Mouse (Mus musculus) megakaryocyte progenitor cell, adult 5-6 weeks (primary cell): Measurements from ENCODE around the gene Ndrg3. TPM values are rescaled to one million over a fixed set of nuclear protein-coding genes. Genes with fewer than 3 reads are reported as not detected.
A peak's percentile ranks its signal among the peaks of the same experiment; 100 is the strongest.
"Not testable (repeated sequence)": the region's sequence is repeated elsewhere in the genome, so short reads cannot be mapped to it uniquely, and the experiment has no call there.

Source experiments
- ATAC-seq: replicated peaks from 2 replicates; pipeline ENCODE4 v1.8.0; 2016; ENCODE audit warnings: mild to moderate bottlenecking, moderate TSS enrichment, inconsistent platforms; ENCODE audit not compliant: poor library complexity
- total RNA-seq, 2 experiments: library from RNA; stranded (forward) in 1 of 2; stranded (reverse) in 1 of 2; fragments of 157-497, 149-512 nt in 1 of 2; fragments of 200-1000 nt in 1 of 2; gene quantifications; 2 replicates each; pipeline versions ENCODE4 v1.2.3 to v1.2.4; 2015 to 2017

Gene Ndrg3
- total RNA-seq, 2 experiments from 2014 or later, result 24.2 to 27.1 TPM

DNA sequence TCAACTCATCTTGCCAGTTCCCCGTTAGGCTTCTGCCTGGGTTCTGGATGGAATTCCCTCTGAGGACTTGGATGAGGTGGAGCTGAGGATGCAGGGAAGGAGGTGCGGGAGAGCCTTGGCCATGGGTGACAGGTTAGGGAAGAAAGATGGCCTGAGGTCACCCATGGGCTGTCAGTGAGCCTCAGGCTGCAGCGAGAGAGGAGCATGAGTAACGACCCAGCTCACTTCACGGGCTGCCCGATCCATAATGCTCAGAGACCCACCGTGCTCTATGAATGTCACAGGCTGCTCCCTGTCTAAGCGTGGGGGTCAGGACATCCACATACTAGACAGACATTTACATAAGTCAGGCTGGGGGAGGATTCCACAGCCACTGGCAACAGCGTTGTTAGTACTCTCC, 50.3 kb downstream of the Ndrg3 start:
- not testable (repeated sequence) for ATAC-seq

DNA sequence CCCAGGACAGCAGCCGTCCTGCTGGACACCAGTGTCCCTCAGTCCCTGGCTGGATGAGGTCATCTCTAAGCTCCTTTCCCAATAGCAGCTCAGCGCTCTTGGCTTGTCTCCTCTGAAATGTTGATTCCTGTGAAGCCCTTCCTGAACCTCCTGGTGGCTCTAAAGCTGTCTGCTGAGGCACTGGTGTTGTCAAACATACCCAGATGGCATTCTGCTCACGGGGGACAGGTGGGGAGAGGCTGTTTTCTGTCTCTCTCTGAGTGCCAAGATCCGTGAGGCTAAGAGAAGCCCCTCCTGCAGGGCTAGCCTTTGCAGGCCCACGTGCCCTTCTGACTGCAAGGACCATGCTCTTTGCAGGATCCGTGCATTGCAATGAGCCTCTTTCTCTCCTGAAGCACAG, 51.9 kb downstream of the Ndrg3 start:
- ATAC-seq, result not testable (repeated sequence)

DNA sequence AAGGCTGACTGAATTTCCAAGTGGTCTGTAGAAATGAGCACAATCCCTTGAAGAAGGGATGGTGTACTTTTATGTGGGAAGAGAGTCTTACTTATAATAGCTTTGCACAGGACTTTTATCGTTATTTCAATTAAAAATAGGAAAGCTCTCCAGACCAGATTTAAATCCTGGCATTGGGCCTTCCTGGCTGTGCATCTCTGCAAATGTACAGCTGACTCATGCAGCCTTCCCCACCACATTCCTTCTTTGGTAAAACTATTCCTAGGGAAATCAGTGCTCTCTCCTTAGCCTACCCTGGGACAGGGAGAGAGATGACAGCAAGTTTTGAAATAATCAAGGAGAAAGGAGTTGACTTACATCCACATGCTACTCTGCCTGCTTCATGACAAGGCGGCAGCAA, 54.1 kb downstream of the Ndrg3 start:
- ATAC-seq, result no peak

DNA sequence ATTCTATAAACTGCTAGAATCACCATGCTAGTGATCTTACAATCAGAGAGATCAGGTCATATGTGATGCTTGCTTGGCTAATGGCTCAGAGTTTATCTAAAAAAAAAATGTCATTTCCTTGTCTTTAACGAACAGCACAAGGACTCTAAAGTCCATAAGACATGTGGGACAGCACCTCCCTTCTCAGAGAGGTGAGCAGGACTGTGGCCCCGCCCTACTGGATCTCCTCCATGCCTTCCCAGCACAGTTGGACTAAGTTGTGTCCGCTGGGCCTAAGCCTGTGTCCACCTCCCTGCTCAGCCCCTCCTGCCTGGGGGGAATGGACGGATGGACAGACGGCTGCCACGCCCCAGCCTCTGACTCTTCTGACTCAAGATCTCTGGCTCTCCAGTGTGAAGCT, 56.9 kb downstream of the Ndrg3 start:
- ATAC-seq, result no peak

DNA sequence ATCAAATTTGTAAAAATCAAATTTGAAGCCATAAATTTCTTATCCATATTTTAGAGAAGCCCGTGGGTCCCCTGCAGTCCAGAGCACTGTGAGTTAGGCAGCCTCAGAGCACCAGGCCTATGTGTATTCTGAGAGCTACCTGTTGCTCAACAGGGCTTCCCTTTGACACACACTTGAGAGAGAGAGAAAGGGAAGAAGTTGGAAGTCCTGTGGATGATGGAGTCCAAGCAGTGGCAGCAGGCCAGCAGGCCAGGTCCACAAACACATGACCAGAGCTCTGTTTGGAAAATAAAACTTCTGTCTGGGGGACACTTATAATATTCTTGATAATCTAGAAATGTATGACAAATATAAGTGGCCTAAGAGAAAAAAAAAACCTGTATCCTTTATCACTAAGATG, 58.4 kb downstream of the Ndrg3 start:
- ATAC-seq, result no peak

DNA sequence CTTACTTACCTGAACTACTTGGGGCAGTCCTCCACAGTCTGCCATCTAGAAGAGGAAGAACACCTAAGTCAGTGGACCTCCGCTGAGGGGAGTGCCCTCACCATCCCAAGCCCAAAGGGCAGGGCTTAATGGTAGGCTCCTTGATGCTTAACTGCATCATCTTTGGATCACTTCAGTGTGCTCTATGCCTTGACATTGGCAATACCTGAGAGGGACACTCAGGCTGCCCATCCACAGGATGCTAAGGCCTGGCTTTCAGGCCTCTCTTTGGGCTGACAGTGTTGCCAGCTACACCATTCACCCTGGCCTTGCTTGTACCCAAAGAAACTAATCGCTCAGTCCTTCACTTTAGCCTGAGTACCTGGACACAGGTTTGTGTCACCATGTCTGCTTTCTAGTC, 60.4 kb downstream of the Ndrg3 start:
- no peak for ATAC-seq

DNA sequence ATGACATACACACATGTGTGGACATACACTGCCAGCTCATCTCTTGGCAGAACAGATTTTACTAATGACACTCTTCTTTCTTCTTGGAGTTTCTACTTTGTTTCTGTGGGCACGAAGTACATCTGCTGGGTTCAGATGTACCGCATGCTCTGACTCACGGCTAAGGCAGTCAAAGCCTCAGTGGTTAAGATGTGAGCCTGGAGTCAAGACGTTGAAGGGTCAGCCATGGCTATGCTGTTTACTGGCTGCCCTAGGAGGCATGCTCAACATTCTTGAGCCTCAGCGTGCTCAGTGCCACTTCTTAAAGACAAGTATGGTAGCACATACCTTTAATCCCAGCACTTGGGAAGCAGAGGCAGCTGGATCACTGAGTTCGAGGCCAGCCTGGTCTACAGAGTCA, 61.3 kb downstream of the Ndrg3 start:
- ATAC-seq, result no peak

DNA sequence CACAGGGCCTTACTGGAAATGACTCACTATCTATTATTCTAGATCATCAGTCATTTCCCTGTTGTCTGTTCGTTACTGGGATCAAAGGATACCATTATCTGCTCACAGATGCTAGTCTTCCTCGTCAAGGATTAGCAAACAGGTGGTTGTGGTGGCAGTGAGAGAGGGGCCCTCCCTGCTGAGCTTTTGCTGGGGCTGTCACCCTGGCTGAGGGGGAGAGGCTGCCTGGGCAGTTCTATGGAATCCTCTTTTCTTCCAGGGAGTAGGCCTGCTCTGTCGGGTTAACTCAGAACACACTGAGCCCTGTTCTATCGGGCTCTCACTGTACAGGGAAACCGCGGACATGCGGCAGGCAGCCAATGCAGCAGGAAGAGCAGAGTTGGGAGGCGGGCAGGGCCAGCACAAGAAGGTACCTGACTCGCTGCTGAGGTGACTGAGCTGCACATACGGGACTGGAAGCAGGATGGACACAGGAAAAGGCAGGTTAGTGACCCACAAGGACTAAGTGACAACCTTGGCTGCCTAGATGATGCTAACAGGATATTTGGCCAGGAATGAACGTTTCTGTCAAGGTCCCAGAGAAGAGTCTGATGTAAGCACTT, 62.2 kb downstream of the Ndrg3 start:
- no peak for ATAC-seq

DNA sequence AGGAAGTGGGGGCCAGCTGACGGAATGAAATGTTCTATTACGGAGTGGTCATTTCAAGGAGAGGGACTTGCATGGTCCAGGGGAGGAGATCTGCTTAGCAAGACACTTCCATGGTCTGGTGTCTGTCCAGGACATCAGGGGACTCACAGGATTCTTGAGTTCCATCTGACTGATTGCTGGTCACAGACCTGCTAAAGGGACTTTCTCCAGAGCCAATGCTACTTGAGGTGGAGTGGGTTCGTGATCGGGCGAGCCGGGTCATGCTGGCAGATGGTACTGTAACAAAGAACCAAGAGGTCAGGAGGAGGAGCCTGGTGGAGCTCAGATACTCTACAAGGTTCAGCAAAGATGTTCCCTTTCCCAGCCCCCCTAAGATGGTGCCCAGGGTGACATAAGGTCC, 63.2 kb downstream of the Ndrg3 start:
- no peak for ATAC-seq

DNA sequence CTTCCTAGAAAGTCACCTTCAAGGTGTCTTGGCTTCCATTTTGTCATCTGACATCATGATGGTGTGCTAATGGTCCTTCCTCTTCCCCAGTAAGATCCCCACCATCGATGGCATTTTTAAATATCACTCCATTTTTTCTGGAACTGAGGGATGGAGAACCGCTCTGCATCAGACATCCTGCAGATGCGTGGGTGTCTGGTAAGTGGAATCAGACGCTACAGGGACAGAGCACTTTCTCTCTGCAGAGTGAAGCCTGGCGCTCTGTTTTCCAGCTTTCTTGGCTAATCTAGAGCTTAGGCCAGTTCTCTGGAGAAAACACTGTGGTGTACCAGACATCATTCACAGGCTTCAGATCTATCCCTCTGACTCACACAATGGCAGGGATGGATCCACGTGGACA, 64.2 kb downstream of the Ndrg3 start:
- ATAC-seq, result no peak

DNA sequence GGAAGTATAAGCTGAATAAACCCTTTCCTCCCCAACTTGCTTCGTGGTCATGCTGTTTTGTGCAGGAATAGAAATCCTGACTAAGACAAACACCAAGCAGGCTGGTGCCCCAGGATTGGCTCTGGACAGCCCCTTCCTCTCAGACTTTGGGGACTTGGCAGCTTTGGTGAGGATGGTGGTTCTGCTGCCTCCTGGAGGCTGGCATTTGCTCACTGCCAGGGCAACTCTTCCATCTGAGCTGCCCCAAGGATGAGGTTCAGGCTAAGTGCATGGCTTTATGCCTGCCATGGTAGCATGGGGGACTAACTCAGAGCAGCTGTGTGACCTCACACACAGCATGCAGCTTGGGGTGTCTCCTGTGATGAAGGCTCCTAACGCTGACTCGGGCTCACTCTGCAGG, 66.2 kb downstream of the Ndrg3 start:
- not testable (repeated sequence) for ATAC-seq

DNA sequence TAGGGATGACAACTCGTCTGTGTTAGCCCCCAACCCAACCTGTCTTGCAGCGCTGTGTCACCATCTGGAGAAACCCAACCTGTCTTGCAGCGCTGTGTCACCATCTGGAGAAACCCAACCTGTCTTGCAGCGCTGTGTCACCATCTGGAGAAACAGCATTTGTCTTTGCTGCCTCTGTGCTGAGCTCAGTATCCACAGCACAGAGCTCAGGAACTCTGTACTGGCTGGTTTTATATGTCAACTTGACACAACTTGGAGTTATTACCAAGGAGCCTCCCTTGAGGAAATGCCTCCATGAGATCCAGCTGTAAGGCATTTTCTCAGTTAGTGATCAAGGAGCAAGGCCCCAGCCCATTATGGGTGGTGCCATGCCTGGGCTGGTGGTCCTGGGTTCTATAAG, 66.8 kb downstream of the Ndrg3 start:
- not testable (repeated sequence) for ATAC-seq

DNA sequence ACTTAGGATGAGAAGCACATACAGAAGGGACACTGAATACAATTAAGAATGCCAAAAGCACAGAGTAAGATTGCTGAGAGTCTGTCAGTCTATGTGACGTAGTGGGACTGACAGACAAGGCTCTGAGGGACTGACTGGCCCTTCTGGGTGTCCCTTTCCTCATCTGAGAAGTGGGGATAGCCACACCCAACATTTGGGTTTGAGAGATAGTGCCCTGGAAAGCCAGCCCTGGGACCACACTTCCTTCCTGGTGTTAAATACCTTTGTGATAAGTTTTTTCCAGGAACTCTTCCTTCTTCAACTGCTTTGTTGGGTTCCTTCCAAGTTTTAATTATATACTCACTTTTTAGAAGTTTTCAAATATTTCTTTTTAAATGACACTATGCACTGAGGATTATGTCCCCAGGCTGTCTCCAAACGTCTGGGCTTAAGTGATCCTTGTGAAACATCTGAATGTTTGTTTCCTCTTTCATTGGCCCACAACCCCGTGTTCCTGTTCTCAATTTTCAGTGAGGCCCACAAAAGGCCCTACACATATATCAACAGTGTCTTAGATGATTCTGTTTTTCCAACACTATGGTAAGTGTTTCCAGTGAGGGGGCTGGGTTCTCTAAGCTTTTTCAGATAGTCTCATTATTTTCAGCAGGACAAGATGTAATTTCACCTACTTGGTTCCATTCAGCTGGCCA, 67.5 kb downstream of the Ndrg3 start:
- peak; percentile 79 for ATAC-seq

DNA sequence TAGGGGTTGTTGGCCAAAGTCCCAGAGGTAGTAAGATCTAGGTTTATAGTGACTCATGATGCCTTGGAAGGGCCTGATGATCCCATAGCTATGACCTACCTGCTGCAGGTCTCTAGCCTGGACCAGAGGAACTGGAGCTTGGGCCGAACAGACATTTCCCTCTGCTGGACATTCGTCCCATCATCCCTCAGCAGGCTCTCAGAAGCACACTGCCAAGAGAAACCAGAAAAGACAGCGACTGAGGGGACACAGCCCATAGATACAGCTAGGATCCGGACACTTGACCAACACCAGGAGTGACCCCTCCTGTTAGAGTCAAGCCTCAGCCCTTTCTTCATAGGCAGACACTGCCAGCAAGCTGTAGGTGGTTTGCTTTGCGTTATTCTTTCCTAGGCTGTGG, 68.8 kb downstream of the Ndrg3 start:
- no peak for ATAC-seq

DNA sequence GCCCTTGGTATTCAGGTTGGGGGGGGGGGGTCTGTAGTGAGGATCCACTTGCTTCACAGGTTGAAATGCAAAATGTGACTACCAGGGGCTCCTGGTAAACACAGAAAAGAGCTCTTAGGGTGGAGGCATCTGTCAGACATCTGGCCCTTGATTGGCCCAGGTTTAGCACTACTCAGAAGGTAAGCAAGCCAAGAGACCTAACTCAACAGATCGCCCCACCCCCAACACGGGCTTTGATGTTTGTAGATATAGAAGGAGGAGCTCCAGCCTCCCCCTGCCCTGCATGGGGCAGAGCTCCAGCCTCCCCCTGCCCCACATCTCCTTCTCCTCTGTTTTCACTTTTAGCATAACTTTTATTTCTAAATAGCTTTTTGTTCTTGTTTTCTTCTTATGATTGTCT, 72.1 kb downstream of the Ndrg3 start:
- ATAC-seq, result no peak

DNA sequence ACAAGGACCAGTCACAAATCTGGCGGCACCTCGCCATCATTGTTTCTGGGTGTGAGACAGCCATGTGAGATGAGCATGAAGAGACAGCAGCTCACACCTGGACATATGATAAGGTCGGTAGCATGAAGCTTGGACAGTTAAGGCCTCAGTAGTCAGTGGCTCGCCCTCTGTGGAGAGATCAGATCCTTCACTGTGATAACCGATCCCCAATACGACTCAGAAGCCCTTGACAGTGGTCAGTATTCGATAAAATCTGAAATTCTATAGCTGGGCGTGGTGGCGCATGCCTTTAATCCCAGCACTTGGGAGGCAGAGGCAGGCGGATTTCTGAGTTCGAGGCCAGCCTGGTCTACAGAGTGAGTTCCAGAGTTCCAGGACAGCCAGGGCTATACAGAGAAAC, 72.7 kb downstream of the Ndrg3 start:
- not testable (repeated sequence) for ATAC-seq

DNA sequence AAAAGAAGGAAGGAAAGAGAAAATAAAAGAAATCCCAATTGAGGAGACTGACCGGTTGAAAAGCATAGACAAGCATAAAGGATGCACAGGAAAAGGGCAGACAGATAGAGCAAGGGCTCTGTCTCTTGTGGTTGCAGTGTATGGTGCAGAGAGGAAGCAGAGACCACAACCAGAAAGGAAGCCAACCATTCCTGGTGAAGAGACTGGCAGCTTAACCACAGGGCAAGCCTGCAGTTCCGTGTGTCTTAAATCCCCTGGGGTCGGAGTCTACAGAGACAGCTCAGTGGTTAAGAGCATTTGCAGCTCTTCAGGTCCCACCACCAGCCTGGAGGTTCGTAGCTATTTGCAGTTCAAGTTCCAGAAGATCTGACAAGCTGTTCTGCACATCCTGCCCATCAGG, 73.3 kb downstream of the Ndrg3 start:
- peak; percentile 97 for ATAC-seq

DNA sequence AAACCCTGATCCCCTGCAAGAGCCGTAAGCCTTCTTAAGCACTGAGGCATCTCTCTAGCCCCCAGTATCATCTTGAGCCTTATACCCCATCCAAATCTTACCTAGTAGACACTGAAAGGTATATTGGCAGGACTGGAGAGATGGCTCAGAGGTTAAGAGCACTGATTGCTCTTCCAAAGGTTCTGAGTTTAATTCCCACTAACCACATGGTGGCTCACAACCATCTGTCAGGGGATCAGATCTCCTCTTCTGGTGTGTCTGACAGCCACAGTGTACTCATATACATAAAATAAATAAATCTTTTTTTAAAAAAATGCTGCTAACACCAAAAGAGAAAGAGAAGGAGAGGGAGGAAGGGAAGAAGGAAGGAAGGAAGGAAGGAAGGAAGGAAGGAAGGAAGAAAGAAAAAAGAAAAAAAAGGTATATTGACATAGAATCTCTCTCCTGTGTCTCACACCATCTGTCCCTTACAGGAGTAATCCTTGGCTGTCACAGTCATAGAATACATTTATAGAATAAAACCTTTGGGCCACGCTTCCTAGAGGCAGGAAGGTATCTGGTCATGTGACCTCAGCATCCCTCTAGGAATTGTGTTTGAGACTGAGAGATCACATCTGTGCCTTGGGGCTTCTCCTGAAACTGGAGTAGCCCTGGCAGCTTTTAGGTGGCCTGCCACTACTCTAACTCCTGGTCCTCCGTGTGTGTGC, 75.3 kb downstream of the Ndrg3 start:
- ATAC-seq, result no peak

DNA sequence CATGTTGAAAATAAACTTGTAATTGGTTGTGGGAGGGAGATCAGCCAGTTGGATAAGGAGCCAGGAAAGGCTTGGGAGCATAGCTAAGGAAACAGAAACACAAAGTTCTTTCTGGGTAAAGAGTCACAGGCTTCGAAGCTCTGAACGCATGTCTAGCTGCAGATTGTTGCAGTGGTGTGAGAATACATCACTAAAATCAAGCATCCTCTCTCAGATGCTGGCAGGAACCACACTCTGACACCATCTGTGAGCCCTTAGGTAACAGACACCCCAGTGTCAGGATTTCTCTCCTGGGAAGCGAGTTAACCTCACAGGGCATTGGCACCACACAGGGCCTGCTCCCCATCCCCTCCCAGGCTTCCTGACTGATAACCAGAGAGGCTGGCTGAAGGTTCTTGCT, 76.3 kb downstream of the Ndrg3 start:
- ATAC-seq, result no peak

DNA sequence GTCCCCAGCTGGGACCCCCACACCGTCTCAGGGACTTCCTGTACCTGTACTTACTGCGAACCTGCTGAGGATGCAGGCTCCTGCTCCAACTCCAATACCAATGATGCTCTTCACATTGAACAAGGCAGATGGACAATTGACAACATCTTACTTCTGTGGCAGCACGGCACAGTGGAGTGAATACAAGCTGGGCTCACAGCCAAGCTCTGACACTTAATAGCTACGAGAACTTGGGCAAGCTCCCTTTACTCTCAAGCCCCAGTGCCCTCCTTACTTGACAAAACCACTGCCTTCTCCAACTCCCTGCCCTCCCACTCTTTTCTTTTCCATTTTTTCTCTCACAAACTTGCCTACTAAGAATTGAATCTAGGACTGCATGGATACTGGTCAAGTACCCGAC, 78.7 kb downstream of the Ndrg3 start:
- no peak for ATAC-seq

DNA sequence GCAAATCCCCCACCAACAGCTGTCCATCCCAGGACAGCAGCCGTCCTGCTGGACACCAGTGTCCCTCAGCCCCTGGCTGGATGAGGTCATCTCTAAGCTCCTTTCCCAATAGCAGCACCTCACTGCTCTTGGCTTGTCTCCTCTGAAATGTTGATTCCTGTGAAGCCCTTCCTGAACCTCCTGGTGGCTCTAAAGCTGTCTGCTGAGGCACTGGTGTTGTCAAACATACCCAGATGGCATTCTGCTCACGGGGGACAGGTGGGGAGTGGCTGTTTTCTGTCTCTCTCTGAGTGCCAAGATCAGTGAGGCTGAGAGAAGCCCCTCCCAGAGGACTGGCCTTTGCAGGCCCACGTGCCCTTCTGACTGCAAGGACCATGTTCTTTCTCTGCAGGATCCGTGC, 85.9 kb downstream of the Ndrg3 start:
- not testable (repeated sequence) for ATAC-seq

DNA sequence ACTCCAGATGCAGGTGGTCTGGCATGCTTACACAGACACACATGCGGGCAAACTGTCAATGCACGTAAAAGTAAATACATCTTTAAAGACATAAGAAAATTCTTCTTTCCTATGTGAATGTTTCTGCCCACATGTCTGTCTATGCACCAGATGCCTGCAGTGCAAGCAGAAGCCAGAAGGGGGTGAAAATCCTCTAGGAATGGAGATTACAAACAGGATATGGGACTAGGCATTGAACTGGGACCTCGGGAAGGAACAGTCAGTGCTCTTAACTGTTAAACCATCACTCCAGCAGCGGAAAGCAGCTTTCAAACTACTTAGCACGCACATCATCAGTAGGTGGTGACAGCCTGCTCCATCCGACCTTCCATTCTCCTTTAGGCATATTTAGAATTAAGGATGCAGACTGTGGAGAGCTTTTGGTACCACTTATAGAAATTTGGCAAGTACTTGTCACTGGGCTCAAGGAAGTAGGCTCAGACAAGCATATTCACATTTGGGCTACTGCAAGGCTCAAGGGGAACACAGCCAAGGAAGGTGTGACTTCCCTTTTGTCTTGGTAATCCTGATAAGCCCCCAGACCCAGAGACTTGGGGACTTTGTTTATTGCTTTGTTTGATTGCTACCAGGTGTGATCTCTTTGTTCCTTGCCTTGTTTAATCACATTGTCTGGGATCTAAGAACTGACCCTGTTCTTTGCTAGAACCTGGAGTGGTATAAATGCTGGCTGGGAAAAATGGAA, 86.7 kb downstream of the Ndrg3 start:
- no peak for ATAC-seq
